Mouse (Mus musculus): Measurements from ENCODE around the gene Rab3ip.

GRCm38 (mm10) chr10:116964084-116964483 is 13.5 kb upstream of the Rab3ip start:
- TF ChIP-seq POLR2A (IDR thresholded peaks at IDR 0.05; ENCODE audit: borderline replicate concordance, control insufficient read depth, low read depth, low read length) (no peak), CTCF (IDR thresholded peaks at IDR 0.05; ENCODE audit: control insufficient read depth, insufficient read depth, low read length) (no peak)
